Mouse (Mus musculus) spleen, adult 18-20 months (tissue): ENCODE results near the gene Gm5129.
"Not testable (repeated sequence)": the region's sequence is repeated elsewhere in the genome, so short reads cannot be mapped to it uniquely, and the experiment has no call there.

Source experiments
- DNase-seq, 2 experiments: peaks; one replicate each; pipeline ENCODE4 v3.0.0; 2022; ENCODE audit warnings: mixed read lengths in 2 of 2

Gene Gm5129

GRCm38 (mm10) chr5:29735557-29736061 is at the start of gene Gm5129, which contains the start of gene Dnajb6:
TSS of gene Gm5129 (minus strand) at chr5:29735936.
TSS of gene Dnajb6 (plus strand) at chr5:29735688.
- peak; percentile 90 to 97 for DNase-seq

DNA sequence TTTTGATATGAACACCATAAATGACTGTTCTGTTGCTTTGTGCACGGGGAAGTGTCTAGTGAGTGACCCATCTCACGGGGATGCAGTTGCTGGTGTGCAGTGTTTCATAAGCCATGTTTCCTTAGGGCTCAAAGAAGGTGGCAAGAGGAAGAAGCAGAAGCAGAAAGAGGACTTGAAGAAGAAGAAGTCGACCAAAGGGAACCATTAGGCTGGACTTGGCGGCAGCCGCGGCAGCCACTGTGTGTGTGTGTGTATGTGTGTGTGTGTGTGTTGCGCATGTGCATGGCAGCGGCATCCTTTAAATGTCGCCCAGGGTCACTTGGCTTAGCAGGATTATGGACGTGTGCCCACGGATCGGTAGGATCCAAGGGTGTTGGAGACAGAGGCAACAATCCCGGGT is 49.2 kb upstream of the Gm5129 start:
- not testable (repeated sequence) for DNase-seq

DNA sequence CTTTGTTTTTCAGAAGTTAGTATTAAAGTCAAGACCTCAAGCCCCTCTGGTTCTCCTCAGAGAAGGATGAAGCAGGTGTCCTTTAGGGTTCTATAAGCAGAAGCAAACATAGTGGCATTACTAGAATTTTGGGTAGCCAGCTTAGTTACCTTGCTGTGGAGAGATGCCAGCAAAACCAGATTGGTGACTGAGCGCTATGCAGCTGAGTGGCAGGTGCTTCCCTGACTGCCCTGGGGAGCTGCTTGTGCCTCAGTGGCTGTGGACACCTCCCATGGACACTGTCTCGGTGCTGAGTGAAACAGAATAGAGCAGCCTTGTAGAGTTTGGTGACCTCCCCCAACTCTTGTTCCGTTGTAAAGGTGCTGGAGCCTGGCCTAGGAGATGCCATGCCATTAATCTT is 46.5 kb upstream of the Gm5129 start:
- DNase-seq, result no peak

GRCm38 (mm10) chr5:29779733-29780132 is 44.0 kb upstream of the Gm5129 start:
- not testable (repeated sequence) for DNase-seq

DNA sequence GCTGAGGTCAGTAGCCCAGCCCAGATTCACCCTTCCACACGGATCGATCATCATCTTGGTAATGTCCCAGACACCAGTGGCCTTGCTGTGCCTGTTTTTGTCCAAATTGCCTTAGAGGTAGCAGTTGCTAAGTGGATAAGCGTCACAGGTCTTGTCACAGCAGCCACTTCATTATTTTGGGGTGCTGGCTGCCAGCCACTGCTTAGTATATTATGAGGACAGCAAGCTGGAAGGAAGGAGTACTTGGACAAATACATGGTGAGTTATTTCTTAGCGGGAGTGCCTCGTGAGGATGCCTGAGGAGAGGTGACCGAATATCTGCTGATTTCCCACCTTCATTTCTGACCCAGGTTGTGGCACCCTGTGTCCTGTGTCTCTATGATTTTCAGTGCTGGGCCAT is 42.3 kb upstream of the Gm5129 start:
- no peak for DNase-seq

- no peak for DNase-seq
Observed at GRCm38 (mm10) chr5:29775437-29775836, 39.7 kb upstream of the Gm5129 start.

- DNase-seq, result no peak
Observed at GRCm38 (mm10) chr5:29773460-29774150, 37.9 kb upstream of the Gm5129 start.

DNA sequence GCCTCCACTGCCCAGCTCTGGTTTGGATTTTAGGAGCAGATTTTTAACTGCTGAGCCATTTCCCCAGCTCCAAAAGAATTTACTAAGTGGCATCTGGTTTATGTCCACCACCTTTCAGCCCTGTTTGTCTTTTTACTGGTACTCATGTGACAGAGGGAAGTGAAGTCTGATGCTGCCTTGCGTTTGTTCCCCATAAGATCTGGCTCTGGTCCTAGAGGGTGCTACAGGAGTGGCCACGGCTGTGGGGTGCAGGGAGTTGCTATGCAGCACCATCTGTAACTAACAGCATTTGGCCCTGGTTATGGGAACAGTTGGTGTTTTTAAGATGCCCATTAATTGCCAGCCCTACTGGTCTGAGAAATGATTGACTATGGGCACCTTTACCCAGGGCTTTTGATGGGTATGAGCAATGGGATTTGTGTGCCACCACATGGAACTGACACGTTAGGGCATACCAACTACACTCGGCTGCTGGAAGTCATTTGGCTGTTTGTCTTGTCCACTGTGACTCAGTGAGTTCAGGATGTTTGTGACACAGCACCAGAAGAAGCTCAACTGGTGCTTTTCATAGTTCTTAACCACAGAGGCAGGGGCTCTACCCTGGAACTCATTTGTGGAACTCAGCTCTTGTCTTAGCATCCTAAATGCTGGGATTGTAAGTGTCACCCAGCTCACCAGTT is 37.1 kb upstream of the Gm5129 start:
- DNase-seq, result no peak

GRCm38 (mm10) chr5:29772038-29772437 is 36.3 kb upstream of the Gm5129 start:
- DNase-seq, result no peak

DNA sequence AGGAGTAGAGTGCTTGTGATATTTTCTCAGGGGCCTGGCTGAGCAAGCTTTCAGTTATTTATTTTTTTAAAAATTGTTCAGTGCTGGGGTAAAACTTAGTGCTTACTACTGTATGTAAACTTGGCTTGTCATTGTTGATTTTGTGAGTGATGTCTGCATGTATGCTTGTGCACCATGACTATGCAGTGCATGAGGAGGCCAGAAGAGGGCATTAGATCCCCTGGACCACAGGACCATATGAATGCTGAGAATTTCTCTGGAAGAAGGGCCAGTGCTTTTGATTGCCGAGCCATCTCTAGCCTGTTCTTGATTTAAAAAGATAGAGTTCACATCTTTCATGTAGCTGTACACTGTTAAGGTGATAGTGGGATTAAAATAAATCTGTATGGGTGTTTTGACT is 35.2 kb upstream of the Gm5129 start:
- no peak for DNase-seq

GRCm38 (mm10) chr5:29759318-29759717 is 23.6 kb upstream of the Gm5129 start:
- no peak for DNase-seq

- DNase-seq, result no peak
Observed at GRCm38 (mm10) chr5:29752894-29753293, 17.2 kb upstream of the Gm5129 start.

DNA sequence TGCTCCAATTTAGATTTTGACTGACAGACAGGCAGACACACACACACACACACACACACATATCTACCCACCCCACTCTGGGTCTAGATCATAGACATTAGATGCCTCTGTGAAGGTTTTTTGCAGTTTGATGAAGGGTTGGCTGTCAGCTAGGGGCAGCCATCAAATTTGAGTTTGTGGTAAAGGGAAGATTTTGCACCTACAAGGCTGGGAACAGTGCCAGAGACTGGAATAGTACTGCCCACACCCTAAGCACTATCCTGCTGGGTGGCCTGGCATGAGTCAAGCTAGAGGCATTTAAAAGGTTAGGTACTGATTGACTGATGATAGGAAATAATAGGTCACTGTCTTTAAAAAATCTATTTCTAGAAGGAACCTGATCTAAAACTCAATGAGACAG is 15.6 kb upstream of the Gm5129 start:
- DNase-seq, result no peak

DNA sequence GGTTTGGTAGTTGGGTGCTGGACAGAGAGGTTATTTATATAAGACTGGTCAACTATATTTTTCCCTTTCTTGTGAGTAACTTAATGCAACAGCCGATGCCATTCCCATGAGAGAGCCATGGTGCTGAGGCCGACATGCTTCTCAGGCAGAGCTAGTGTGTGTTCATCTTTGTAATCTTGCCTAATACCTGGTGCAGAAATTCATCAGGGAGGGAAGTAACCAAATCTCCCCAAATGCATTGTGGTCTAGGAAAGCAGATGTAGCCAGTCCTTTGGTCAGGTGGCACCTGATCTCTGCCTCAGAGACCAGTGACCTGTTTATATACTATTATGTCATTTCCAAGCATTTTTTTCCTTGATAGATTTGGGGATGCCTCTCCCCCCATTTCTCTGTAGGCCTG is 11.9 kb upstream of the Gm5129 start:
- no peak for DNase-seq

- DNase-seq, result no peak
Observed at GRCm38 (mm10) chr5:29741093-29741492, 5.4 kb upstream of the Gm5129 start.

DNA sequence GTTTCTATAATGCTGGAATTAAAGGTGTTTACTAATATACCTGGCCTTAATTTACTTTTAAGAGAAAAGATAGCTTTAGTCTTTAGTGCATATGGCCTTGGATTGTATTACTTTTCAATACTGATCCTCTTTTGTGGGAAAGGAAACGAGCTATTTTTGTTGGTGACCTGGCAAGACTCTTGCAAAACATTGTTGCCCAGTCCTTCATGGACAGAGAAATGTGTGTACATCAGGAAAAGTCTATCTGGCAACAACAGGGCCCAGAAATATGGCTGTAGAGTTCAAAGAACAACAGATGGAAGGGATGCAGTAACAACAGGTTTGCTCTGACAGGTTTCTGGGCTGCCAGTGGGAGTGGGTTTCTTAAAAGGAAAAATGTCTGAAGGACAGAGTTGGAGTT is 4.9 kb upstream of the Gm5129 start:
- no peak for DNase-seq

DNA sequence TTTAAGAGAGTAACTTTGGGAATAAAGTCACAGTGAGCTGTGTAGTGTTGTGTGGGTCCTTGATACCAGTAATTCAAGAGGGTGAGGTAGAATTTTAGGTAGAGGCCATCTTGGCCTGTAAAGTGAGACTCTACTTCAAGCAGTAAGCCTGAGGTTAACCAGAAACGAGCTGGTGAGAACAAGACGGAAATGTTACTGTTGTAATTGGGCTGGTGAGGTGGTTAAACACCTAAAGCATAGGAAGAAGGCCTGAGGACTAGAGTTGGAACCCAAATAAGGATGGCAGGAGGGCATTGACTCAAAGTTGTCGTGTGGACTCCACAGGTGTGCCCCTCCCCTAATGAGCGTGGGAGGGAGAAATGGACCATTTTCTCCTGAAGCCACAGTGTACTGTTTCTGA is 2.3 kb upstream of the Gm5129 start:
- no peak for DNase-seq

DNA sequence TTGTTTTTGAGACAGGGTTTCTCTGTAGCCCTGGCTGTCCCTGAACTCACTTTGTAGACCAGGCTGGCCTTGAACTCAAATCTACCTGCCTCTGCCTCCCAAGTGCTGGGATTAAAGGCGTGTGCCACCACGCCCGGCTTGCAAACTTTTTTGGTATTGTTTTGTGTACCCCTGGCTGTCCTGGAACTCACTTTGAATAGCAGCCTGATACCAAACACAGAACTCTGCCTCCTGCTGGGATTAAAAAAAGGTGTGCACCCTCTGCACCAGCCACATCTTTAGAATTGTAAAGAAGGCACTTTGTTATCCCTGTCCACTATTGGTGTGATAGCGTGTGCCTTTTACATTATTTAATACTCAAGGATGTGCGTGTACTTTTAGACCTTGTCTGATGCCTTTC is 1.7 kb upstream of the Gm5129 start:
- no peak for DNase-seq

GRCm38 (mm10) chr5:29736942-29737341 is 1.2 kb upstream of the Gm5129 start:
- DNase-seq, result no peak

DNA sequence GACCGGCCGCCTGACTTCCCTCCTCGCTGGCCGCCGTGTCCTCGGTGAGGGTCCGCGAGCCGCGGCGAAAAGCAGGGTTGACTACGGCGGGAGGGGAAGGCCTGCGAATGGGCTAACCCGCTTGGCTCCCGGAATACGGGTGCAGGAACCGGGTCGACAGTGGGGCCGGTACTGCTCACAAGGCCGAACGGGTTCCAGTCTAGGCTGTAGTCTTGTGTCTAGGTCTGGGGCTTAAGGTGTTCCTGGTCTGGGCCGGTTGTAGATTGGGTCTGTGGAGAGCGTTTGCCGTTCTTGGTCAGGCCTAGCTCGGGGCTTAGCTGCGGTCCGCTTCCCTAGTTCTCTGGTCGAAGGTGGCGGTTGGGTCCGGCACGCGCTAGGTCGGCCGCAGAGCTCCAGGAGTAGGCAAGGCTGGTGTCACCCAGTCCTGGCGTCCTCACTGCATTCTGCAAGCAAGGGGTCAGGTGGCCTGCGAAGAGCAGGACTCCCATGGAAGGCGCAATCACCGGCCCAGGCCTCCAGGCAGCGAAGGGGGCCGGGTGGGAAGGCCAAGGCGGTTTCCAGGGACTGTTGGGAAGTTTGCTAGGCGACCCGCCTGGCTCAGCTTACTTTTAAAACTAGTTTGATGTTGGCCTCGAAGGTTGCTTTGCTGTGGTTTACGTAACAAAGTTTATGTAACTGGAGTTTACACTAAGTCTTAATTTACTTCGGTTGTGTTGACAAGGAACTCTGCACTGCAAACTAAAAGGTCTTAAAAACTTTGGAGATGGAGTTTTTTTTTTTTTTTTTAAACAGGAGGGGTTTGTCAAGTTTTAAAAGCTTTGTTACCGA is 551 bp upstream of the Gm5129 start:
- no peak for DNase-seq

DNA sequence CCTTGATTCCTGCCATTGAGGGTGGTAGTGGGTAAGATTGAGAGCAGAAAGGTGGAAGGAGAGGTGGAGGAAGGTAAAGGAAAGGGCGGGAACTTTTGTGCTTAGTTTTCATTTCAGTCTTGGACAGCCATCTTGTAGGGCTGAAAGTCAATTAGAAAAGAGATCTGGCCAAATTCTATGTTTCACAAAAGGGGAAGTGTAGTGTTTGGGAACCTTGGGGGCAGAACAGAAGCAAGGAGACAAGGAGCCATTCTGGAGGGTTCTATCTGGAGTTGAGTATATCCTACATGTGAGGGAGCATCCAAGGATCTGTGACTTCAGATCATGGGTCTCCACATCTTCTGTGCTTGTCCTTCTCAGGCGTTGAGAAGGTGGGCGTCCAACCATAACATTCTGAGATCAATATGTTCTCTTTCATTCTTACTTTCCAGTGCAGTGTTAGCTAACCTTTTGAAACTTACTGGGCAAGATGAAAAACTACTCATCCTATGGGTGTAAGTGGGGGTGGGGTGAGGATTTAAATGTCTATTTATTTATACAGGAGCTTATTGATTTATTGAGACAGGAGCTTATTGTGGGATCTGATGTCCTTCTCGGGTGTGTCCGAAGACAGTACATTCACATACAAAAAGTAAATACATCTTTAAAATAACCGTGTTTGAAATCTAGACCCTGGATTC is 765 bp downstream of the Gm5129 start:
- no peak for DNase-seq

DNA sequence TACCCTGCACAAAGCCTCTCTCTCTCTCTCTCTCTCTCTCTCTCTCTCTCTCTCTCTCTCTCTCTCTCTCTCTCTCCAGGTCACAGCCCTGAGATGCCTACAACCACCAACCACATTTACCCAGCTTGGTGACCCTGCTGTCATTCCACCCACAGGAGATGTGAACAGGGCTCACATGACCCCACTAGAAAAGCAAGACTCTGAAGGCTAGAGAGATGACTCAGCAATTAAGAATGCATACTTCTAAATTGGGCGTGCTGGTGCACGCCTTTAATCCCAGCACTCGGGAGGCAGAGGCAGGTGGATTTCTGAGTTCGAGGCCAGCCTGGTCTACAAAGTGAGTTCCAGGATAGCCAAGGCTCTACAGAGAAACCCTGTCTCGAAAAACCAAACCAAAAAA is 9.7 kb downstream of the Gm5129 start:
- not testable (repeated sequence) for DNase-seq

GRCm38 (mm10) chr5:29725369-29725768 is 10.4 kb downstream of the Gm5129 start:
- no peak for DNase-seq
